Mouse (Mus musculus): ENCODE measurements around the gene Ces2a. TPM values are rescaled to one million over a fixed set of nuclear protein-coding genes. Genes with fewer than 3 reads are reported as not detected.

Ces2a gene
- not detected for total RNA-seq (2021)
- long read RNA-seq, experiment 1: 0 reads
- long read RNA-seq, experiment 2: 0 reads

DNA sequence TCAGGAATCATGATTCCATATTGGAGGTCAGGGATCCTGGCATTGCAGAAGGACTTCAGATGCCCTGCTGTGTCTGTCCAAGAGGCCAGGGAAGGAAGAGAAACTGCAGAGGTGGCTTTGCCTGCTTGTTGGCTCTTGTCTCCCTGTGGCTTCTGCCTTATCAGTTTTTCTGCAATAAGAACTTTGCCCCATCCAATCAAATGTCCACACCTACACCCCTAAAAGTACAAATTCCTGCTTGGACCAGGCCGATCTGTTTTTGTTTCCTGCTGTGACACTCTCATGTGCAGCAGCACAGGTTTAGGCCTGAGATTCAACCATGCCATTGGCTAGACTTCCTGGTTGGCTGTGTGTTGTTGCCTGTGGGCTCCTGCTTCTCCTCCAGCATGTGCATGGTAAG, at the start of gene Ces2a:
TSS of gene Ces2a (plus strand) at position 251 of the 400 bp plus-strand sequence.
- Histone ChIP-seq H3K27ac (no peak within 1 kb of the TSS), H3K4me3 (no peak within 1 kb of the TSS)
- no peak for DNase-seq (ENCODE audit: low spot score in 2 of 2)
- TF ChIP-seq CTCF (conservative IDR thresholded peaks at IDR 0.05): no peak

GRCm38 (mm10) chr8:104688433-104688832, 45.4 kb upstream of the Ces2a start:
- TF ChIP-seq CTCF (conservative IDR thresholded peaks at IDR 0.05): no peak

GRCm38 (mm10) chr8:104698556-104698955, 35.2 kb upstream of the Ces2a start:
- no peak for DNase-seq (ENCODE audit: low spot score in 2 of 2)
- Histone ChIP-seq H3K4me3 (no peak overlapping the region), H3K27ac (no peak overlapping the region)
- TF ChIP-seq CTCF (conservative IDR thresholded peaks at IDR 0.05): no peak

More at GRCm38 (mm10) chr8:104688433-104688832, 45.4 kb upstream of the Ces2a start:
- H3K4me3 ChIP-seq: no peak overlapping the region
- no peak overlapping the region for H3K27ac ChIP-seq
- no peak for DNase-seq (ENCODE audit: low spot score in 2 of 2)

- Histone ChIP-seq H3K4me3 (no peak overlapping the region), H3K27ac (no peak overlapping the region)
- no peak for DNase-seq (ENCODE audit: low spot score in 2 of 2)
- TF ChIP-seq CTCF (conservative IDR thresholded peaks at IDR 0.05): no peak
These were observed 31.9 kb upstream of the Ces2a start for GRCm38 (mm10) chr8:104701900-104702299.

DNA sequence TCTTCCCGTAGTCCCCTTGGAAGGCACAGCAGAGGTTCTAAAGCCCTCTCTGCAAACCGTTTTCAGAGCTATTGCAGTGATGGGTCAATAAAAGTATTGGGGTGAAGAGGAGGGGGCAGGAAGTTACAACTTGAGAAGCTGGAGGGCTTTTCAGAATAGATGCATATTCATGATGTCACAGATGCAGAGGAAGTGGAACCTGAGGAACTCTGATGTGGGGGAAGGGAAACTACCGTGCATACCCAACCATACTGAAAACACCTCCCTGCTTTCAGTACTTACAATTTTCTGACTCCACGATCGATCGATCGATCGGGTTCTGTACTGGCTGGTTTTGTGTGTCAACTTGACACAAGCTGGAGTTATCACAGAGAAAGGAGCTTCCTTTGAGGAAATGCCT, 12.6 kb upstream of the Ces2a start:
- H3K27ac ChIP-seq: no peak overlapping the region
- no peak for DNase-seq (ENCODE audit: low spot score in 2 of 2)
- TF ChIP-seq CTCF (conservative IDR thresholded peaks at IDR 0.05): no peak
- no peak overlapping the region for H3K4me3 ChIP-seq

- Histone ChIP-seq H3K27ac (peak overlapping the region; percentile 48; the same call in 1 of the 2 replicates), H3K4me3 (no peak overlapping the region)
- no peak for TF ChIP-seq CTCF (conservative IDR thresholded peaks at IDR 0.05)
- no peak for DNase-seq (ENCODE audit: low spot score in 2 of 2)
These were observed 2.4 kb upstream of the Ces2a start for GRCm38 (mm10) chr8:104731451-104731850.

- H3K27ac ChIP-seq: peak overlapping the region; percentile 48; the same call in 1 of the 2 replicates
- no peak overlapping the region for H3K4me3 ChIP-seq
- no peak for TF ChIP-seq CTCF (conservative IDR thresholded peaks at IDR 0.05)
- DNase-seq (ENCODE audit: low spot score in 2 of 2): peak; percentile 4 to 27
These were observed 1.8 kb upstream of the Ces2a start for GRCm38 (mm10) chr8:104731969-104732368.

- Histone ChIP-seq H3K4me3 (no peak overlapping the region), H3K27ac (no peak overlapping the region)
- peak; percentile 10; the same call in 1 of the 2 replicates for TF ChIP-seq CTCF (conservative IDR thresholded peaks at IDR 0.05)
- DNase-seq (ENCODE audit: low spot score in 2 of 2): no peak
These were observed 8.2 kb downstream of the Ces2a start for GRCm38 (mm10) chr8:104742039-104742438.

DNA sequence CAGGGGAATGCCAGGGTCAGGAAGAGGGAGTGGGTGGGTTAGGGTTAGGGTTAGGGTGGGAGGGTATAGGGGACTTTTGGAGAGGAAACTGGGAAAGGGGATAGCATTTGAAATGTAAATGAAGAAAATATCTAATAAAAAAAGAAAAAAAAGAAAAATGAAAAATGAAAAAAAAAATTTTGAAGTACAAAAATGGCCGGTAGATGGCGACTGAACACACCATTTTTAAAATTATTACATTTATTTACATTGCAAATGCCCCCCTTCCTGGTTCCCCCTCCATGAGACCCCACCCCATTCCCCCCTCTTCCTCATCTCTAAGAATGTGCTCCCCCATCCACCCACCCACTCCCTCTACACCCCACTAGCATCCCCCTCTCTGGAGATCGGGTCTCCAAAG, 9.6 kb downstream of the Ces2a start:
- Histone ChIP-seq H3K4me3 (no peak overlapping the region), H3K27ac (no peak overlapping the region)
- peak; percentile 65 for TF ChIP-seq CTCF (conservative IDR thresholded peaks at IDR 0.05)
- no peak for DNase-seq (ENCODE audit: low spot score in 2 of 2)

- H3K4me3 ChIP-seq: no peak overlapping the region
- TF ChIP-seq CTCF (conservative IDR thresholded peaks at IDR 0.05): no peak
- DNase-seq (ENCODE audit: low spot score in 2 of 2): no peak
- no peak overlapping the region for H3K27ac ChIP-seq
These were observed 19.0 kb downstream of the Ces2a start for GRCm38 (mm10) chr8:104752818-104753217.

GRCm38 (mm10) chr8:104757621-104758020, 23.8 kb downstream of the Ces2a start:
- TF ChIP-seq CTCF (conservative IDR thresholded peaks at IDR 0.05): no peak
- no peak for DNase-seq (ENCODE audit: low spot score in 2 of 2)
- Histone ChIP-seq H3K27ac (peak overlapping the region; percentile 67), H3K4me3 (no peak overlapping the region)

GRCm38 (mm10) chr8:104758209-104758608, 24.4 kb downstream of the Ces2a start:
- no peak for TF ChIP-seq CTCF (conservative IDR thresholded peaks at IDR 0.05)

GRCm38 (mm10) chr8:104761126-104761525, 27.3 kb downstream of the Ces2a start:
- H3K4me3 ChIP-seq: no peak overlapping the region
- no peak for TF ChIP-seq CTCF (conservative IDR thresholded peaks at IDR 0.05)
- H3K27ac ChIP-seq: no peak overlapping the region
- no peak for DNase-seq (ENCODE audit: low spot score in 2 of 2)

More at GRCm38 (mm10) chr8:104758209-104758608, 24.4 kb downstream of the Ces2a start:
- DNase-seq (ENCODE audit: low spot score in 2 of 2): peak in 1 of 2 experiments; percentile 41
- Histone ChIP-seq H3K4me3 (no peak overlapping the region), H3K27ac (peak overlapping the region; percentile 67)

- Histone ChIP-seq H3K4me3 (no peak overlapping the region), H3K27ac (peak overlapping the region; percentile 59)
- no peak for TF ChIP-seq CTCF (conservative IDR thresholded peaks at IDR 0.05)
- DNase-seq (ENCODE audit: low spot score in 2 of 2): peak in 1 of 2 experiments; percentile 61
These were observed 32.7 kb downstream of the Ces2a start for GRCm38 (mm10) chr8:104766485-104766884.
